Mouse (Mus musculus): ENCODE measurements around the gene Klhl9.
A peak's percentile ranks its signal among the peaks of the same experiment; 100 is the strongest.
"Not testable (repeated sequence)": the region's sequence is repeated elsewhere in the genome, so short reads cannot be mapped to it uniquely, and the experiment has no call there.

The Klhl9 gene

DNA sequence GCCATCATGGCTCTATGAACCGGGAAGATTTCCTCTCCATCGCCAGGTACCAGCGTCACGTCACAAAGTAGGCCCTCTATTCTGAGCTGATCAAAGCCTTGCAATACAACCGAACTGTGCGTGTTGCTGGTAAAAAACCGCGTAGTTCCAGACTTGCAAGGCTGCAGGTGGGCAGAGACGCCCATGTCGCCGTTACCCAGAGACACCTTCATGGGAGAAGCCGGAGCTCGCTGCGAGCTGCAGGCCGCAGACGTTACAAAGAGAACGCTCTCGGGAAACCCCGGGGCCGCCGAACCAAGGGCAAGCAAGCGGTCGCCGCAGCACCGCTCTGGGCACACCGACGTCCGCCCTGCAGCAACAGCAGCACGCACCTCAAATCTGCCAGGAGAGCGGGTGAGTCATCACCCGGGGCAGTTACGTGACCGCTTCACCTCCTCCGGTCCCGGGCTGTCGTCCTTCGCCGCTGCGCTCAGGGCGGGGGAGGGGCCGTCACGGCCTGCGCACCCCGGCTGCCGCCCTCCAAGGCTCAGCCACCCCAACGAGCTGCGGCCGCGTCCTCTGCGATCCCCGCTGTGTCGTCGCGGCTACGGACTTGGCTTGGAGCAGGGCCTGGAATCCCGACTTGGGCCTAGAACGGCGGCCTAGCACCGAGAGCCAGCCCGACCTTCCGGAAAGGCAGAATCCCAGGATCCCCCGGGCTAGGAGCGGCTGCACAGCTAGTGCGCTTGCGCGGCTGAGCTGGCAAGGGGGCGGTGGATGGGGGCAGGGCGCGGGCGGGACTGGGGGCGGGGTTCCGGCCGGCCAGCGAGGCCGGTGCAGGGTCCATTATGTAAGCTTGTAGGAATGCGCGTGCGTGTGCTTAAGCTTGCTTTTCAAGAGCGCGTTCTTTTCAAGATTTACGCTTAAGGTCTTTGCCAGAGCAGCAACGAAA lies at the start of gene Klhl9, which contains the start of gene Gm26566:
Gene Klhl9 (minus strand): TSS at position 675 of the 931 bp plus-strand sequence.
Gene Gm26566 (plus strand): TSS at position 15 of the 931 bp plus-strand sequence.
- peak; percentile 89 for DNase-seq (ENCODE audit: low spot score)

DNA sequence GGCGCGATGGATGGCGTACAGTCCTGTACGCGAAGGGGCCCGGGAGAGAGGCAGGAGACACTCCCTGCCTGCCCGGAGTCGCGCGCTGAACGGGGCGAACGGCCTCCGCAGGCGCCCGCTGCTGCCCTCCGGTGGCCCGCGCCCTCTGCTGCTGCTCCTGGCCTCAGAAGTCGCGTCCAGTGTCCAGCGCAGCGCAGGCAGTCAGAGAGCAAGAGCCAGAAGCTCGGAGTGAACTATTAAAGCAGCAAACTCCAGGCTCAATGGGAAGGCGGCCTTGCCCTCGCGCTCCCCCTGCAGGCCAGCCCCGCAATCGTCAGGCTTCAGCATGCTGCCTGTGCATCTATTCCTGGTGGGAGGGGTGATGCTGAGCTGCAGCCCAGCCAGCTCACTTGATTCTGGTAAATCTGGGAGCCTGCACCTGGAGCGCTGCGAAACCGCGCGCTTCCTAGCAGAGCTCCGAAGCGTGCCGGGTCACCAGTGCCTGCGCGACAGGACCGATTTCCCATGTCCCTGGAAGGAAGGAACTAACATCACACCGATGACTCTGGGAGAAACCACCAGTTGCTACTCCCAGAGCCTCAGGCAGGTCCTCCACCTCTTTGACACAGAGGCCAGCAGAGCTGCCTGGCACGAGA lies 41.2 kb upstream of the Klhl9 start:
- peak; percentile 69 for DNase-seq (ENCODE audit: low spot score)

DNA sequence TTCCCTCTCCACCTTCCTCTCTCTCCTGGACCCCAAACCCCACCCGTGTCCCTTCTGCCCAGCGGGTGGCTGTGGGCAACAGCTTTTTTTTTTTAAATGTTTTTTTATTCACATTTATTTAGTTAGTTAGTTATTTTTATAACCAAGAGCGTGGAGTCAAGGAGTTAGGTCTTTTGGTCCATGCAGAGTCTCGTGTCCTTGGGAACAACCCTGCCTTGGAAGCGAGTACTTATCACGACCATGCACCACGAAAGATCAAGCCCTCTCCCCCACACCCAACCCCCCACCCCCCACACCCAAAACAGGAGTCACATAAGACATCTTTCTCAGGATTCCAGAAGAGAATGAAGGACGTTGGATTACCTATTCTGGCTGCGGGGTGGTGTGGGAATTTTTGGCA lies 40.1 kb upstream of the Klhl9 start:
- peak; percentile 28 for DNase-seq (ENCODE audit: low spot score)

DNA sequence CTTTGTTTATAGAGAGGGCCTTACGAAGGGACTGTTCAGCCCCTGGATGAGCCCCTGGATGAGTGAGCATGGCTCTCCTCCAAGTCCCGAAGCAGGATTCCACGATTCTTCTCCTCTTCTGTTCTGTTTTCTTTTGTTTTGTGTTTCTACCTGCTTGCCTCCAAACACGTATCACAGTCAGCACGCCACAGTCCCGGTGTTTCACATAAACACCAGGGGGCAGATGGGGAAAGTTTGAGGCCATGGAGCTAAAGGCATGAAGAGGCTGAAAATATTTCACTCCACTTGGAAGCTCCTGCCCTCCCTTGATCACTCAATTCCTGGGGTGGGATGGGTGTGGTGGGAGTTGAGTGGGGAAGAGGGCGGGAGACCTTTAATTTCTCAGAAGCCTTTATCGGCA lies 39.5 kb upstream of the Klhl9 start:
- DNase-seq (ENCODE audit: low spot score): peak; percentile 74

DNA sequence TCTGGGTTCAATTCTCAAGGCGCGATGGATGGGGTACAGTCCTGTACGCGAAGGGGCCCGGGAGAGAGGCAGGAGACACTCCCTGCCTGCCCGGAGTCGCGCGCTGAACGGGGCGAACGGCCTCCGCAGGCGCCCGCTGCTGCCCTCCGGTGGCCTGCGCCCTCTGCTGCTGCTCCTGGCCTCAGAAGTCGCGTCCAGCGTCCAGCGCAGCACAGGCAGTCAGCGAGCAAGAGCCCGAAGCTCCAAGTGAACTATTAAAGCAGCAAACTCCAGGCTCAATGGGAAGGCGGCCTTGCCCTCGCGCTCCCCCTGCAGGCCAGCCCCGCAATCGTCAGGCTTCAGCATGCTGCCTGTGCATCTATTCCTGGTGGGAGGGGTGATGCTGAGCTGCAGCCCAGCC lies 38.2 kb upstream of the Klhl9 start:
- peak; percentile 81 for DNase-seq (ENCODE audit: low spot score)

DNA sequence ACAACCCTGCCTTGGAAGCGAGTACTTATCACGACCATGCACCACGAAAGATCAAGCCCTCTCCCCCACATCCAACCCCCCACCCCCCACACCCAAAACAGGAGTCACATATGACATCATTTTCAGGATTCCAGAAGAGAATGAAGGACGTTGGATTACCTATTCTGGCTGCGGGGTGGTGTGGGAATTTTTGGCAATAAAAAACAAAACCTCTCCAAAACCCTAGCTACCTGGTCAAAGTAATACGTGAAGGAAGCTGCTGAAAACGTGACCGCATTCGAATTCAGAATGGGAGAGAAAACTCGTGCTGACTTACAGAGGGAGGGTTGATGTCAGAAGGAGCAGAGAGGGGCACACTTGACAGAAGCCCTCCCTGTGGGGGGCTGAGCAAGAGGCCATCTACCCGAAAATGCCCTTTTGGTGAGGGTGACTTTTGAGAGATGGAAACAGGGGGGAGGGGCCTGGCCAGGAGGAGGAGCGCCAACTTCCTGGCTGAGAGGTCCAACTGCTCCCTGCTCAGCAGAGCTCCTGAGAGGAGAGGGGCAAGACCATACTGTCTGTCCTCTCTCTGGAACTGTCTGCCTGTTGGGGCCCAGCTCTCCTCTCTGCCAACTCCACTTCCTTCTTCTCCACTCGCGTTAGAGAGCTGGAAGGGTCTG lies 37.5 kb upstream of the Klhl9 start, which contains the start of gene Gm13283:
Gene Gm13283 (plus strand): TSS at position 510 of the 659 bp plus-strand sequence.
- DNase-seq (ENCODE audit: low spot score): peak; percentile 39

DNA sequence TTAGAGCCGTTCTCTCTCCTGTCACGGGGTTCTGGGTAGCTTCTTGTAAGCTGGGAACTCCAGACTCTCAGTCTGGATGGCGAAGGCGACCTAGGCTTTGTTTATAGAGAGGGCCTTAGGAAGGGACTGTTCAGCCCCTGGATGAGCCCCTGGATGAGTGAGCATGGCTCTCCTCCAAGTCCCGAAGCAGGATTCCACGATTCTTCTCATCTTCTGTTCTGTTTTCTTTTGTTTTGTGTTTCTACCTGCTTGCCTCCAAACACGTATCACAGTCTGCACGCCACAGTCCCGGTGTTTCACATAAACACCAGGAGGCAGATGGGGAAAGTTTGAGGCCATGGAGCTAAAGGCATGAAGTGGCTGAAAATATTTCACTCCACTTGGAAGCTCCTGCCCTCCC lies 36.5 kb upstream of the Klhl9 start:
- not testable (repeated sequence) for DNase-seq (ENCODE audit: low spot score)

DNA sequence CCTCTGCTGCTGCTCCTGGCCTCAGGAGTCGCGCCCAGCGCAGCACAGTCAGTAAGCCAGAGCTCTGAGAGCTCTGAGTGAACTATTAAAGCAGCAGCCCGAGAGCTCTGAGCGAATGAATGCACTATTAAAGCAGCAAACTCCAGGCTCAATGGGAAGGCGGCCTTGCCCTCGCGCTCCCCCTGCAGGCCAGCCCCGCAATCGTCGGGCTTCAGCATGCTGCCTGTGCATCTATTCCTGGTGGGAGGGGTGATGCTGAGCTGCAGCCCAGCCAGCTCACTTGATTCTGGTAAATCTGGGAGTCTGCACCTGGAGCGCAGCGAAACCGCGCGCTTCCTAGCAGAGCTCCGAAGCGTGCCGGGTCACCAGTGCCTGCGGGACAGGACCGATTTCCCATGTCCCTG lies 35.4 kb upstream of the Klhl9 start:
- DNase-seq (ENCODE audit: low spot score): peak; percentile 86

DNA sequence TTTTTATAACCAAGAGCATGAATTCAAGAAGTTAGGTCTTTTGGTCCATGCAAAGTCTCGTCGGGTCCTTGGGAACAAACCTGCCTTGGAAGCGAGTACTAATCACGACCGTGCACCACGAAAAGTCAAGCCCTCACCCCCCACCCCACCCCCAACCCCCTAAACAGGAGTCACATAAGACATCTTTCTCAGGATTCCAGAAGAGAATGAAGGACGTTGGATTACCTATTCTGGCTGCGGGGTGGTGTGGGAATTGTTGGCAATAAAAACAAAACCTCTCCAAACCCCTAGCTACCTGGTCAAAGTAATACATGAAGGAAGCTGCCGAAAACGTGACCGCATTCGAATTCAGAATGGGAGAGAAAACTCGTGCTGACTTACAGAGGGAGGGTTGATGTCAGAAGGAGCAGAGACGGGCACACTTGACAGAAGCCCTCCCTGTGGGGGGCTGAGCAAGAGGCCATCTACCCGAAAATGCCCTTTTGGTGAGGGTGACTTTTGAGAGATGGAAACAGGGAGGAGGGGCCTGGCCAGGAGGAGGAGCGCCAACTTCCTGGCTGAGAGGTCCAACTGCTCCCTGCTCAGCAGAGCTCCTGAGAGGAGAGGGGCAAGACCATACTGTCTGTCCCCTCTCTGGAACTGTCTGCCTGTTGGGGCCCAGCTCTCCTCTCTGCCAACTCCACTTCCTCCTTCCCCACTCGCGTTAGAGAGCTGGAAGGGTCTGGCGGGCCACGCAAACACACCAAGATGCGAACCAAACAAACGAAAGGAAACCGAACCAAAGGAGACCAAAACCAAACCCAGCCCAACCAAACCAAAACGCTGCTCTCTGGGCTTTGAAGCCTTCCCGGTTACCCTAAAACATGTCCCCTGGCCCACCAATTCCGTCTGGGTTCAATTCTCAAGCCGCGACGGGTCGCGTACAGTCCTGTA lies 34.6 kb upstream of the Klhl9 start:
- DNase-seq (ENCODE audit: low spot score): not testable (repeated sequence)

DNA sequence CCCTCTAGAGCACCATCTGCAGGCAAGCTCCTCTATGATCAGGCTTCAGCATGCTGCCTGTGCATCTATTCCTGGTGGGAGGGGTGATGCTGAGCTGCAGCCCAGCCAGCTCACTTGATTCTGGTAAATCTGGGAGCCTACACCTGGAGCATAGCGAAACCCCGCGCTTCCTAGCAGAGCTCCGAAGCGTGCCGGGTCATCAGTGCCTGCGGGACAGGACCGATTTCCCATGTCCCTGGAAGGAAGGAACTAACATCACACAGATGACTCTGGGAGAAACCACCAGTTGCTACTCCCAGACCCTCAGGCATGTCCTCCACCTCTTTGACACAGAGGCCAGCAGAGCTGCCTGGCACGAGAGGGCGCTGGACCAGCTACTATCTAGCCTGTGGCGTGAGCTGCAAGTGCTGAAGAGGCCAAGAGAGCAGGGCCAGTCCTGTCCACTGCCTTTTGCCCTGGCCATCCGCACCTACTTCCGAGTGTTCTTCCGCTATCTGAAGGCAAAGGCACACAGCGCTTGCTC lies 32.6 kb upstream of the Klhl9 start, which contains the start of gene Gm13271:
Gene Gm13271 (plus strand): TSS at position 51 of the 523 bp plus-strand sequence.
- peak; percentile 78 for DNase-seq (ENCODE audit: low spot score)

DNA sequence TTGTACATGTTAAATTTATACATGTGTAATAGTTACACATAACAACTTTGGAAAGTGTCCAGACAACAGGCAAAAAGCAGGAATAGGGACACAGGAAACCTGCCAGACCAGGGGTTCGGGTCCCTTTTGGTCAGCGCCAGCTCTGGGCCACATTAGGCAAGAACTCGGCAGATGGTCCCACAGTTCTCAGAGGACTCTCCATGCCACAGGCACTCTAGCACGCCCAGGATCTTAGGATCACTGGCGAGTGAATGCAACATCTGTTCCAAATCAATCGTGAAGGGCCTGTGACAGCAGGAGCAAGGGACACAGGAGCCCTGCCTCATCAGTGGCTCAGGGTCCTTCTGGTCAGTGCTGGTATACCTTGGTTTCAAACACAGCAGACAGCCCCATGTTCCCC lies 27.7 kb upstream of the Klhl9 start:
- no peak for DNase-seq (ENCODE audit: low spot score)

DNA sequence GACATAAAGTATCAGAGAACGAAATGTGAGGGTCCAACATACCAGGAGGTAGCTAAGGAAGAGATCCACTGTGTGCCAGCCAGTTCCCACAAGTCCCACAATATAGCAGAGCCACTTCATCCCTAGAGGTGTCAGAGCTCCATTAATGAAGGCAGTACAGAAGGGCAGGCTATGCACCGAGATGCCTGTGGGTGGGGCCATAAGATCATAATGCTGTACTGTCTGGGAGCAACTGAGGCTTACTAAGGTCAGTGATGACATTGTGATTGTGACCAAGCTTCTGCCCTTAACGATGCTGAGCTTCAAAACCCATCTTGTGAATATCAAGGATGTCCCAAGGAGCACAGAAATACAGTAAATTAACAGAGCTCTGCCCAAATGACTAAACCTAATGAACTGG lies 21.9 kb upstream of the Klhl9 start:
- DNase-seq (ENCODE audit: low spot score): no peak

DNA sequence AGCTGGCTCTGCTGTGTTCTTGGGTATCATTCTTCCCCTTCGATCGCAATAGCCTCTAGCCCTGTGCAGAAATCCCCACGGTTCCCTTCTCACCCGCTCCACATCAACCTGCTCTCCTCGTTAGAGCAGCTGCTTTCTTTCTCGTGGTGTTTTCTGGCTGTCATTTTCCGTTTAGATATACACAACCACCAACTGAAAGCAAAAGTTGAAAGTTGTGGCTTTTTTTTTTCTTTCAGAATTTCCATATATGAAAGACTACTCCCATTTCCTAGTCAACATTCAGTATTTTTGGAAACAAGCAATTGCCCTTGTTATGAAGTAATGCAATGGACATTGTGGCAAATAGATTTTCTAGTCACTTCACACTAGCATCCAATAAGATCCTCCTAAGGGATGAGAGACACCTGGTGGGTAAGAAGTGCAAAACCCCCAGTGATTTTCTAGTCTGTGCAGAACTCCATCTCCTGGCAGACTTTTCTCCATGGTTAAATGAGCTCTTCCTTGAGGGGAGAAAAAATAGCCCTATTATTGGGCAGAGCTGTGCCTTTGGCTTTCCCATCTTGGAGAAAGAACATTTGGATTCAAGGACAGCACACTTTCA lies 20.6 kb upstream of the Klhl9 start:
- DNase-seq (ENCODE audit: low spot score): no peak

DNA sequence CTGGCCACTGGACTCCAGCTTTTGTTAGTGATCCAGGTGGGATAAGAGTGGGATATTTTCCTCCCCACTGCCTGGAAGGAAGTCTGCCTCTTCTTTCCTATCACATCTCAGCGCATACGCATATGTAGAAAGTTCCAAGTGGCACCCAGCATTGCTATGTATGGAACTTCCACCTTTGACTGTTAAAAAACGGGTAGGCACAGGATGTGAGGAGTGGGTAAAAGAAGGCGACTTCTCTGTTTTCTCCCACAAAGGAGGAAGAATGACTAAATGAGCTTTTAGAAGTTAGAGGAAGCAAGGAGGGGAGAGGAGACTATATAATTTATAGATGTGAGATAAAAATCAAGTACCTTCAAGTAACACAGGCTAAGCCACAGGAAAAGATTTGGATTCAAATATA lies 19.2 kb upstream of the Klhl9 start:
- DNase-seq (ENCODE audit: low spot score): no peak

DNA sequence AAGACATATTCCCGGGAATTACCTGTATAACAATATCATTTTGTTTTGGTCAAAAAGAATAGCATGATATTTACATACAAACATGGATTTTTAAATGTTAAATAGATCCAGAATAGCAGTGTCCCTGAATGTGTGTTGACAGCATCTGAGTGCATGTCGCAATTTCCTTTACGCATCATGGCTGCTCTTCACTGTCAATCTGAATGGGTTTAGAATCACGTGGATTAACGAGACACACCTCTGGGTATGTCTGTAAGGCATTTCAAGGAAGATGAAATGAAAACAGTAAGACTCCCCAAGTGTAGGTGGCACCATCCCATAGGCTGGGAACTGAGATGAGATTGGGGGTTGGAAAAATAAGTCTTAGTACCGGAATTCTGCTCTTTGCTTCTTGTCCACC lies 16.8 kb upstream of the Klhl9 start:
- no peak for DNase-seq (ENCODE audit: low spot score)

DNA sequence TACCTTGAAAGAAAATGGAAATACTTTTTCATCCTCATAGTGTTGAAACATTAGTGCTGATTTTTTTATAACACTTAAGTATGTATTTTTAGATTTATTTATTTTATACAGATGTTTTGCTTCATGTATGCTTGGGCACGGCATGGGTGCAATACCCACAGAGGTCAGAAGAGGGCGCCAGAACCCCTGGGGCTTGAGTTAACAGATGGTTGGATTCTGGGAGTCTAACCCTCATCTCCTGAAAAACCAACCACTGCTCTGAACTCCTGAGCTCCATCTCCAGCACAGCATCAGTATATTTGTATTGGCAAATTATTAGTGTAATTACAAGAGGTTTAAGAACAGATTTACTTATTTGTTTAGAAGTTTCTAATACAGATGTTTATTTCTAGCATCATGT lies 16.2 kb upstream of the Klhl9 start:
- DNase-seq (ENCODE audit: low spot score): no peak

DNA sequence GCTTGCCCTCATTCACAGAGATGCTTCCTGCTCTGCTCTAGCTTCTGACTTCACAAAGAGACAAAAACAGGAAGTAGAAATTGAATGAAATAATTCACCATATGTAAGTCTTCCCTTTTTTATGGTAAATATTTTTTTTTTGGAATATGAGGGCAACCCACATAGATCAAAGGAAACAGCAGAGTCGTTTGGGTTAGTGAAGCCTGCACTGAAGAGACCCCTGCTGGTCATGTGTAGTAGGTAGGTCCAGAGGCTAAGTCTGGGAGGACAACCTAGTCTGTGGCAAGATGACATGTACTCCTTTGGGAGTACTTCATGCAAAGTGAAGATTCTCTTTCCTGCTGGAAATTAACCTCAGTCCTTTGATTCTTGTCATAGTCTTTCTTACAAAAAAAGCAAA lies 5.1 kb upstream of the Klhl9 start:
- DNase-seq (ENCODE audit: low spot score): no peak

DNA sequence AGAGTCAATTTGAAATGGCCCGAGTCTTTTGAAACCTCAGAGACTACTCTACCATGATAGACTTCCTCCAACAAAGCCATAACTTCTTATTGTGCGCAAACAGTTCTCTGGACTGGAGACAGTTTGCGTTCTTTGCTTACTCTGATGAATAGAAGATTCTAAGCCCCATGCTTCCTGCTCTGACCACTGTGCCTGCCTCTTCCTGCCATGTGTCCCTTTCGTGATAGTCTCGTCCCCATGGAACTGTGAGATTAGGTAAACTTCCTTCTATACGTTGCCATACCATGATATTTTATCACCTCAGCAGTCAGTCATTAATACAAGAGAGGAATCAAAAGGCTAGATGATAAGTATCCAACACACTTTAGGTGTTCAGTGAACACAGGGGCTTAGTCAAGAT lies 4.5 kb upstream of the Klhl9 start:
- no peak for DNase-seq (ENCODE audit: low spot score)

DNA sequence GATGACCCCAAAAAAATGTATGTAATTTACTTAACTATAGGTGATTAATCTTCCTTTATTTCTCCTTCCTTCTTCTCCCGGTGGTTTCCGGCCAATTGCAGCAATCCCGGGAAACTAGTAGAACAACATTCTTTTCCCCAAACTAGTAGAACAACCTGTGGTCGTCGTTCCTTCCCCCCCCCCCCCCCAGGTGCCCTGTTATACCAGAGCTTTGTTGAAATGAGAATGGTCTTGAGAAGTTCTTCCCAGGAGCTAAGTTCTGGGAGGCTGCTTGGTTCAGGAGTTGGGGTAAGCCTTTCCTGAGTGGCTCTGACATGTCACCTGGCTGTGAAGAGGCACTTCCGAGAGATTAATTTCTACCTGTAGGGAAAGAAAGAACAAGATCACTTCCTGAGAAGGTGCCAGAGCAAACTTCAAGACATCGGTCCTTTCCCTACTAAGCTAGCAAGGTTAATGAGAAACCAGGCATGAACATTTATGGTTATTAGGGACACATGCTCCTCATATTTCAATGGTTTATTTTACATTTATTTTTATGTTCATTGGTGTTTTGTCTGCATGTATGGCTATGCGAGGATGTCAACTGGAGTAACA lies 1.3 kb upstream of the Klhl9 start:
- no peak for DNase-seq (ENCODE audit: low spot score)

DNA sequence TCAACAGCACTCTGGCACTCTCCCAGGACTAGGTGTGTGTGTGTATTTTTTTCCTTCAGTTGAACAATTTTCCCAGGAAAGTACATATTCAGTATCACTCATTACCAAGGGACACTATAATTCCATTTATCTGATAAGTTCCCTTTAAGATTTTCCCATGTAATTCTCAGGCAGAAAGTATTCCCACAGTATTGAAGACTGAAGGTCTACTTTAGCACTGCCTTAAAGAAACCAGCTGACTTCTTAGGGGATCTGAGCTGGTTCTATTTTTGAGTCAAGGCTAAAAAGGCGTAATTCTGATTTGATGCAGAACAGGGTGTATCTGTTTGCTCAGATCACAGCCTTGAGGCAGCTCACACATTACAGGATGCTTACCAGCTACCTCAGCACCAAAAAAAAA lies 3.5 kb downstream of the Klhl9 start:
- DNase-seq (ENCODE audit: low spot score): no peak
